Mouse (Mus musculus): ENCODE measurements around the gene Serinc3. TPM values are rescaled to one million over a fixed set of nuclear protein-coding genes. Genes with fewer than 3 reads are reported as not detected.
A peak's percentile ranks its signal among the peaks of the same experiment; 100 is the strongest.

Gene Serinc3
- polyA plus RNA-seq, 1 experiment = 162 TPM

GRCm38 (mm10) chr2:163645700-163646460, 949 bp upstream of the Serinc3 start:
- H3K27ac ChIP-seq (ENCODE audit: insufficient read depth, low read length) = no peak overlapping the region
- H3K27me3 ChIP-seq (ENCODE audit: control insufficient read depth, insufficient read depth, low read length) = no peaks in the 10 kb centered on the region
- DNase-seq = no peak
- H3K4me3 ChIP-seq (replicated peaks; ENCODE audit: insufficient read depth, low read depth, low read length) = no peak overlapping the region
- no peak for TF ChIP-seq CTCF (IDR thresholded peaks at IDR 0.05; ENCODE audit: borderline replicate concordance, insufficient read depth, low read depth, low read length)
- no peak for TF ChIP-seq POLR2A (IDR thresholded peaks at IDR 0.05; ENCODE audit: borderline replicate concordance, insufficient read depth, low read length)
- 80% methylated on average over 11 of the region's 11 CpGs for WGBS
- peaks cover 2% of the 10 kb centered on the region for H3K4me1 ChIP-seq (ENCODE audit: control insufficient read depth, insufficient read depth, low read length)

- TF ChIP-seq CTCF (IDR thresholded peaks at IDR 0.05; ENCODE audit: borderline replicate concordance, insufficient read depth, low read depth, low read length) (no peak), POLR2A (IDR thresholded peaks at IDR 0.05; ENCODE audit: borderline replicate concordance, insufficient read depth, low read length) (no peak)
- DNase-seq = no peak
- no peaks in the 10 kb centered on the region for H3K27me3 ChIP-seq (ENCODE audit: control insufficient read depth, insufficient read depth, low read length)
- peak overlapping the region; percentile 93; the same call in 1 of the 2 replicates for H3K27ac ChIP-seq (ENCODE audit: insufficient read depth, low read length)
- H3K4me3 ChIP-seq (replicated peaks; ENCODE audit: insufficient read depth, low read depth, low read length) = peak overlapping the region; percentile 90
- under 1% methylated on average over 4 of the region's 4 CpGs for WGBS
- peaks cover 5% of the 10 kb centered on the region for H3K4me1 ChIP-seq (ENCODE audit: control insufficient read depth, insufficient read depth, low read length)
Measured at GRCm38 (mm10) chr2:163644047-163644446, 884 bp downstream of the Serinc3 start.

DNA sequence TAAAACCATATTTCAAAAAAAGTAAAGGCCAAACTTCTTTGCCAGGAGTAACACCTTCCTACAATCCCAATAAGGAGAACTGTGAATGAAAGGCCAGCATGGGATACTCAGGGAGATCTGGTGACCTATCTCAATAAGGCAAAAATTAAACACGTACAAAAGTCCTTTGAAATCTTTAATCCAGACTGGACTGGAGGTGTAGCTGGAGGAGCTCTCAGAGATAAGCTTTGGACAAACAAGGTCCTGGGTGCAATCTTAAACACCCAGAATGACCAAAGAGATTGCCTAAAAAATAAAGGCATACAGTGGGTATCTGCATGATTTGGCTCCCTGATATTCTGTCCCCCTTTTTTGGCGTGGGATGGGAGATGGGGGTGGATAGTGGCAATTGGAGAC, 1.4 kb downstream of the Serinc3 start:
- WGBS = 17% methylated on average over 2 of the region's 2 CpGs
- Histone ChIP-seq H3K4me1 (ENCODE audit: control insufficient read depth, insufficient read depth, low read length) (peaks cover 8% of the 10 kb centered on the region), H3K27ac (ENCODE audit: insufficient read depth, low read length) (peak overlapping the region; percentile 84; the same call in 1 of the 2 replicates), H3K27me3 (ENCODE audit: control insufficient read depth, insufficient read depth, low read length) (no peaks in the 10 kb centered on the region), H3K4me3 (replicated peaks; ENCODE audit: insufficient read depth, low read depth, low read length) (peak overlapping the region; percentile 90)
- no peak for TF ChIP-seq POLR2A (IDR thresholded peaks at IDR 0.05; ENCODE audit: borderline replicate concordance, insufficient read depth, low read length)
- TF ChIP-seq CTCF (IDR thresholded peaks at IDR 0.05; ENCODE audit: borderline replicate concordance, insufficient read depth, low read depth, low read length) = no peak
- no peak for DNase-seq

DNA sequence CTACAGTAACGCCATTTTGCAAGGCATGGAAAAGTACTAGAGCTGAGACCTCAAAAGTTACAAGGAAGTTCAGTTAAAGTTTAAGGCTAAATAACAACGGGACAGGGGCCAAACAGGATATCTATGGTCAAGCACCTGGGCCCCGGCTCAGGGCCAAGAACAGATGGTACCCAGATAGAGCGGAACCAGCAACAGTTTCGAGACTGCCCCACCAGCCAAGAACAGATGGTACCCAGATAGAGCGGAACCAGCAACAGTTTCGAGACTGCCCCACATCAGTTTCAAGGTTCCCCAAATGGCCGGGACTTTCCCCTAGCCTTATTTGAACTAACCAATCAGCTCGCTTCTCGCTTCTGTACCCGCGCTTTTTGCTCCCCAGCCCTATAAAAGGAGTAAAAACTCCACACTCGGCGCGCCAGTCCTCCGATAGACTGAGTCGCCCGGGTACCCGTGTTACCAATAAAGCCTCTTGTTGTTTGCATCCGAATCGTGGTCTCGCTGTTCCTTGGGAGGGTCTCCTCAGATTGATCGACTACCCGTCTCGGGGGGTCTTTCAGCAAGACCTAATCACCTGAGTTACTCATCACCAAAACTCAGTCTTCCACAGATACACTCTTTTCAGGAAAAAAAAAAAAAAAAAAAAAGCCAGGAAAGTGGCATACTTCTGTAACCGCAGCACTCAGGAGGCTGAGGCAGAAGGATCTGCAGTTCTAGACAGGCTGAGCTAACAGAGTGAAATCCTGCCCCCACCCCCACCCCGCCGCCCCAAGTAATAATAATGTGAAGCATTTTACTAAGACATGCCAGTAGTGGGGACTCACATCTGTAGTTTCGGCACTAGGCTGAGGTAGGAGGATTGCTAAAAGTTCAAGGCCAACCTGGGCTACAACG, 2.0 kb downstream of the Serinc3 start:
- TF ChIP-seq CTCF (IDR thresholded peaks at IDR 0.05; ENCODE audit: borderline replicate concordance, insufficient read depth, low read depth, low read length) = no peak
- TF ChIP-seq POLR2A (IDR thresholded peaks at IDR 0.05; ENCODE audit: borderline replicate concordance, insufficient read depth, low read length) = no peak
- peak overlapping the region; percentile 77 for H3K27ac ChIP-seq (ENCODE audit: insufficient read depth, low read length)
- H3K27me3 ChIP-seq (ENCODE audit: control insufficient read depth, insufficient read depth, low read length) = no peaks in the 10 kb centered on the region
- H3K4me1 ChIP-seq (ENCODE audit: control insufficient read depth, insufficient read depth, low read length) = peaks cover 11% of the 10 kb centered on the region
- 66% methylated on average over 30 of the region's 30 CpGs for WGBS
- peak overlapping the region; percentile 44 for H3K4me3 ChIP-seq (replicated peaks; ENCODE audit: insufficient read depth, low read depth, low read length)
- DNase-seq = peak; percentile 73 to 82

- H3K27me3 ChIP-seq (ENCODE audit: control insufficient read depth, insufficient read depth, low read length) = no peaks in the 10 kb centered on the region
- H3K4me1 ChIP-seq (ENCODE audit: control insufficient read depth, insufficient read depth, low read length) = peaks cover 15% of the 10 kb centered on the region
- no peak overlapping the region for H3K4me3 ChIP-seq (replicated peaks; ENCODE audit: insufficient read depth, low read depth, low read length)
- 69% methylated on average over 3 of the region's 3 CpGs for WGBS
- TF ChIP-seq POLR2A (IDR thresholded peaks at IDR 0.05; ENCODE audit: borderline replicate concordance, insufficient read depth, low read length) = no peak
- no peak for TF ChIP-seq CTCF (IDR thresholded peaks at IDR 0.05; ENCODE audit: borderline replicate concordance, insufficient read depth, low read depth, low read length)
- no peak for DNase-seq
- peak overlapping the region; percentile 46; the same call in 1 of the 2 replicates for H3K27ac ChIP-seq (ENCODE audit: insufficient read depth, low read length)
Measured at GRCm38 (mm10) chr2:163641681-163642080, 3.2 kb downstream of the Serinc3 start.

GRCm38 (mm10) chr2:163640493-163640892, 4.4 kb downstream of the Serinc3 start:
- Histone ChIP-seq H3K4me3 (replicated peaks; ENCODE audit: insufficient read depth, low read depth, low read length) (no peak overlapping the region), H3K27ac (ENCODE audit: insufficient read depth, low read length) (no peak overlapping the region), H3K27me3 (ENCODE audit: control insufficient read depth, insufficient read depth, low read length) (no peaks in the 10 kb centered on the region), H3K4me1 (ENCODE audit: control insufficient read depth, insufficient read depth, low read length) (peaks cover 15% of the 10 kb centered on the region)
- 49% methylated on average over 3 of the region's 3 CpGs for WGBS
- TF ChIP-seq CTCF (IDR thresholded peaks at IDR 0.05; ENCODE audit: borderline replicate concordance, insufficient read depth, low read depth, low read length) (no peak), POLR2A (IDR thresholded peaks at IDR 0.05; ENCODE audit: borderline replicate concordance, insufficient read depth, low read length) (no peak)
- DNase-seq = no peak

- H3K27ac ChIP-seq (ENCODE audit: insufficient read depth, low read length) = no peak overlapping the region
- TF ChIP-seq POLR2A (IDR thresholded peaks at IDR 0.05; ENCODE audit: borderline replicate concordance, insufficient read depth, low read length) (no peak), CTCF (IDR thresholded peaks at IDR 0.05; ENCODE audit: borderline replicate concordance, insufficient read depth, low read depth, low read length) (no peak)
- peaks cover 15% of the 10 kb centered on the region for H3K4me1 ChIP-seq (ENCODE audit: control insufficient read depth, insufficient read depth, low read length)
- no peaks in the 10 kb centered on the region for H3K27me3 ChIP-seq (ENCODE audit: control insufficient read depth, insufficient read depth, low read length)
- no peak for DNase-seq
- H3K4me3 ChIP-seq (replicated peaks; ENCODE audit: insufficient read depth, low read depth, low read length) = no peak overlapping the region
- WGBS = 69% methylated on average over 5 of the region's 5 CpGs
Measured at GRCm38 (mm10) chr2:163637655-163638266, 7.2 kb downstream of the Serinc3 start.

All from cerebellum, adult 2 months (tissue).